Mouse (Mus musculus) gonadal fat pad, adult 2 months (tissue): Measurements from ENCODE around the gene Tspan31. TPM values are rescaled to one million over a fixed set of nuclear protein-coding genes. Genes with fewer than 3 reads are reported as not detected.
"Not testable (repeated sequence)": the region's sequence is repeated elsewhere in the genome, so short reads cannot be mapped to it uniquely, and the experiment has no call there.

ENCODE experiments used
- DNase-seq: peaks from one replicate; pipeline ENCODE4 v3.0.0-alpha.2; 2012; ENCODE audit warnings: low read depth
- polyA plus RNA-seq: library from polyadenylated mRNA; depleted of rRNA; stranded (reverse); fragments of >200 nt; gene quantifications from 2 replicates; pipeline ENCODE4 v1.2.3, GENCODE M21; 2012

The Tspan31 gene
- polyA plus RNA-seq, 1 experiment, result 128 TPM

DNA sequence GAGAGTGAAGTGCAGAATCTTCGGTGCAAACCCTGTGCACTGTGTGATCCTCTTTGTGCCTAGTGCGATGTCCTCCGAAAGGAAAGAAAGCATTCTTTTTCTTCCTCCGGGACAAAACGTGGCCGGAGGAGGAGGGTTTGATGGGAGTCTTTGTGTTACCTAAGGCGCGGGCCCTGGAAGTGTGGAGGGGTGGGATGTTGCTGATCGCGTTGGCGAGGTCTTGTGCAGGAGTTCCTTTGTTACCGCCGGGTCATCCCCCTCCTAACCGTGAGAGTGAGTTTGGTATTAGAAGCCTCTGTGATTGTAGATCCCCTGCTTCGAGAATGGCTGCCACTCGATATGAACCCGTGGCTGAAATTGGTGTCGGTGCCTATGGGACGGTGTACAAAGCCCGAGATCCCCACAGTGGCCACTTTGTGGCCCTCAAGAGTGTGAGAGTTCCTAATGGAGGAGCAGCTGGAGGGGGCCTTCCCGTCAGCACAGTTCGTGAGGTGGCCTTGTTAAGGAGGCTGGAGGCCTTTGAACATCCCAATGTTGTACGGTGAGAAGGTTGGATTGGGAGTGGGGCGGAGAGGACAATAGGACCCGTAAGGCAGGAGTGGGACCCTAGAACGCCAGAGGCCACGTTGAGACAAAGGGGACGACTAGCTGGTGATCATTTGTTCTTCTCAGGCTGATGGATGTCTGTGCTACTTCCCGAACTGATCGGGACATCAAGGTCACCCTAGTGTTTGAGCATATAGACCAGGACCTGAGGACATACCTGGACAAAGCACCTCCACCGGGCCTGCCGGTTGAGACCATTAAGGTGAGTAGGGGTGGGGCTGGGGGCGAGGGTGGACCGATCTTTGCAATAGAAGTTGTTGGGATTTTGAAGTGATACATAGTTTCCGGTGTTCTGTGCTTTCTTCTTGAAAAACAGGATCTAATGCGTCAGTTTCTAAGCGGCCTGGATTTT lies 5.9 kb downstream of the Tspan31 start:
- no peak for DNase-seq

DNA sequence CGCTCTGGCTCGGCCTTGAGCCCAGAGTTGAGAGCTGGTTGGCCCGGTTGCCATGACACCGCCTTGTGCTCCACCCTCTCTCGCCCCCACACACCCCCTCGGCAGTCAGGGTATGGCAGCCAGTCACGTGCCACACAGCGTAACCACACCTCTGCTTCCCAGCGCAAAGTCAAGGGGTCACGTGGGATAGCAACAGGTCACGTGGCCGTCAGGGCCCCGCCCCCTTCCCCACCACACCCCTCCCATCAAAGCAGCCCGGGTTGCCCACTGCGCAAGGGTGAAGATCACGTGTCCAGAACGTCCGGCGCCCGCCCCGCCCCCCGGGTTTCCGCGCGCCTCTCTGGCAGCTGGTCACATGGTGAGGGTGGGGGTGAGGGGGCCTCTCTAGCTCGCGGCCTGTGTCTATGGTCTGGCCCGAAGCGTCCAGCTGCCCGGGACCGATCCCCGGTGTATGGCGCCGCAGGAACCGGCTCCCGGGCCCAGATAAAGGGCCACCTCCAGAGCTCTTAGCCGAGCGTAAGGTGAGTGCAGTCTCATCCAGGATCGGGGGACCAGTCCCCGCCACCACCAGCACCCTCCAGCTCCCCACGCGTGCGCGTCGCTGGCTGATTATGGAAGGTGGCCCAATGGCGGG lies 6.7 kb downstream of the Tspan31 start, which contains the start of gene Cdk4:
Gene Cdk4 (plus strand): TSS at position 296 of the 634 bp plus-strand sequence.
- peak; percentile 70 for DNase-seq

DNA sequence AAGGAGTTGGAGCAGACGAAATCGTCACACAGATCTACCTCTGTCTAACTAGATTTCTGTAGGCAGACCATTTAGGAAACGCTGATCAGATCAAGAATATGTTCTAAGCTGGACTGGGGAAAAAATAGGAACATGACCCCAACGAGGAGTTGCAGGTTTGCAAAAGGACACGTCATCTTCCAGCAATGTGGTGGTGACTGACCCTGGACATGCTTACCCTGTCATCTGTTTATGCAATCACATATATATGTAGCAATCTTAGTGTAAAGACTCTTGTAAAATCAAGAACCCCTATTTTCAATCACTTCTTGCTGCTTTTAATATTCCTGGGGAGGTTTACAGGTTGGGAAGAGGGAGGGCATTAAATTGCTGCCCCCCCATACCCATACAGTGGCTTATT lies 7.6 kb downstream of the Tspan31 start:
- DNase-seq, result no peak

DNA sequence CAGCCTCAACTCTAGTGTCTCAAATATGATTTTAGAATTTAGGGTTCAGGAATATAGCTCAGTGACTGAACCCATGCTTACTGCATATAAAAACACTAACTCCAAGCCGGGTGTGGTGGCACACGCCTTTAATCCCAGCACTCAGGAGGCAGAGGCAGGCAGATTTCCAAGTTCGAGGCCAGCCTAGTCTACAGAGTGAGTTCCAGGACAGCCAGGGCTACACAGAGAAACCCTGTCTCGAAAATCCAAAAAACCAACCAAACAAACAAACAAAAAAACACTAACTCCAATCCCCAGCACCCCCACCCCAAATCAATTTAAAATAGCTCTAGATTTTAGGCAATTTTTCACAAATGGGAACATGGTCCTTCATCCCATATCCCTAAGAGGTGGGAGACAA lies 8.0 kb downstream of the Tspan31 start:
- not testable (repeated sequence) for DNase-seq

DNA sequence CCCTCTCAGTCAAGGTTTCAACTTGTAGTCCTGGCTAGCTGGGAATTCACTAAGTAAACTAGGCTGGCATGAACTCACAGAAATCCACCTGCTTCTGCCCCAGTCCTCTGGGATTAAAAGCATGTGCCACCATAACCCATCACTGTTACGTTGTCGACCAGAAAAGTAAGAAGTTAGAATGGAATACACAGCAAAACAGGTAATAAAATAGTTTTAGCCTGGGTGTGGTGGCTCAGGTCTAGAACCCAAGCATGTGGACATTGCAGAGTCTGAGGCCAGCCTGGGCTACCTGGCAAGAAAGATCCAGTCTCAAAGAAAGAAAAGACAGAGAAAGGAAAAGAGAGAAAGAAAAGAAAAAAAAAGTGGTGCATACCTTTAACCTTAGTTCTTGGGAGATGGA lies 8.6 kb downstream of the Tspan31 start:
- no peak for DNase-seq

DNA sequence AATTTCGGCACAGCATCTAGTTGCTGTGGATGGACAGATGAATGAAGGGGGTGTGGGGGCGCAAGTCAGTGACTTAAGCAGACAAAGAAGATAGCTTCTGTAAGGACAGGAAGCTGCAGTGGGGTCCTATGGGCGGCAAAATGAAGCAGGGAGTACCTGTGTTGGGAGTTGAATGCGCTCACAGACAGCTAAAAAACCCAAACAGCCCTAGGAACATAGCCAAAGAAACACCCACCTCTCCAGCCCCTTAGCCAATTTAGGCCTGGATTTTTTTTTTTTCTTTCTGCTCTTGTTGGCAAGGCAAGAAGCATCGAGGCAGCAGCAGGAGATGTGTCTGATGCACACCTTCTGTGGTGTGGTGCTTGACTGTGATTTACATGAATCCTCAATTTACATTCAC lies 9.0 kb downstream of the Tspan31 start:
- no peak for DNase-seq

DNA sequence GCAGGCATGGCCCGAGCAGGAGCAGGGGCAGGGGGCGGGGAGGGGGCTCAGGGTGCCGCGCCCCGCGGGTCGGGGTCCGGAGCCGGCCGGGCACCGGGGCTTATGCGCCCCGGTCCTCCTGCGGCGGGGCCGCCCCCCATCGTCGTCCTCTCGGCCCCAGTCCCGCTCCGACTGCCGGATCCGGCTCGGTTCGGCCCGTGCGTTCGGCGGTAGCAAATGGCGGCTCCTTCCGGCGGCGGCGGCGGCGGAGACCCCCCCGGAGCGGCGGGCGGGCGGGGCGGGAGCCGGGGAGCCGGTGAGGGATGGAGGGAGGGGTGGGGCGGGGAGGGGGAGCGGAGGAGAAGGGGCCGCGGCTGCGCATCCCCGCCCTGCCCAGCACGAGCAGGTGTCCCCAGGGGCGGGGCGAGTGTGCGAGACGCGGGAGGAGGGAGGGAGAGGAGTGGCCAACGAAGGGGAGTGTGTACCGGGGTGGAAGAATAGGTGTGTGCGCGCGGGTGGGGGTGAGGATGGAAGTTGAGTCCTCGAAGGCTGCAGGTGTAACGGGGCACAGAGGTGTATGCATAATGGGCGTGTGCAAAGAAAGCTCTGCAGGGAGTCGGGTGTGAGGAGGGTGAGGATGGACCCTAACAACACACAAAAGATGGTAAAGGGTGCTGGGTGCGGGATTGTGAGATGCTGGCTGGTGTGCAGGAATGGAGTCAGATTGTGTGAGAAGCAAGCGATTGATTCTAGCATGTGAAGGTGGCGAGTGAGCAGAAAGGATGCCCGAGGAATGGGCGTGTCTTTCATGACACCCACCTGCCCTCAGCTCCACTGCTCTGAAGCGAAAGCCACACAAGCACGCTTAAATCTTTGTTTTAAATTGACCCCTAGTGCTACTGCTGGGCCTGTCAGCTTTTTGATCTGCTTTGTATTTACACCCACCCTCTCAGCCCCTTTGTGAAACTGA lies 9.8 kb downstream of the Tspan31 start, which contains the start of gene March9:
Gene March9 (minus strand): TSS at position 217 of the 949 bp plus-strand sequence.
- no peak for DNase-seq

DNA sequence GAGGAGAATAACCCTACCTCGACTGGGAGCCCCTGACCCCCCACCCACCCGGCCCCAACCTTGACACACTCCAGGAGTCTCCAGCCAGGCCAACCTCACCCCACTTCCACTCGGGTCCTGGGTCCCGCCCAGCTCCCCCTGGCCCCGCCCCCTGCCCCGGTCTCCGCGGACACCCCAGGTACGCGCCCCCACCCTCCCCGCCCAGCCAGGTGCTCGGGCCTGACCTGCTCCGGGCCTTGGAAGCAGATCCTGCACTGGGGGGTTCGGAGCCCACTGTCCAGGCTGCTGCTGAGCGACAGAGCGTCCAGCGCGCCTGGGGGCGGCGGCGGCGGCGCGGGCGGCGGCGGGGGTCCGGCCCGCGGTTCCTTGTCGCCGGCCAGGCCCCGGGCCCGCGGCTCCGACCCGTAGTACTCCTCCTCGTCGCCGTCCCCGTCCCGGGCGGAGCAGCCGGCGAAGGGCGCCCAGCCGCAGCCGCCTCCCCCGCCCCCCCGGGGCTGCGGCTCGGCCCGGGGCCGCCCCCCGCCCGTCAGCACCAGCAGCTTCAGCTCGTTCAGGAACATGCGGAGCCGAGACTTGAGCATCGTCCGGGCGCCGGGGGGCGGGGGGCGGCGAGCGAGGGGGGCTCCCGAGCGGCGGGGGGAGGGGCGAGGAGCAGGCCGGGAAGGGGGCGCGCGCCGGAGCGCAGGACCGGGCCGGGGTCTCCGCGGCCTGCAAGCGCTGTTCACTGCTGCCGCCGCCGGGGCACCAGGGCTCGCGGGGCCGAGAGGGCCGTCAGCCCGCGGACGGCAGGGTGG lies 10.7 kb downstream of the Tspan31 start:
- DNase-seq, result no peak

DNA sequence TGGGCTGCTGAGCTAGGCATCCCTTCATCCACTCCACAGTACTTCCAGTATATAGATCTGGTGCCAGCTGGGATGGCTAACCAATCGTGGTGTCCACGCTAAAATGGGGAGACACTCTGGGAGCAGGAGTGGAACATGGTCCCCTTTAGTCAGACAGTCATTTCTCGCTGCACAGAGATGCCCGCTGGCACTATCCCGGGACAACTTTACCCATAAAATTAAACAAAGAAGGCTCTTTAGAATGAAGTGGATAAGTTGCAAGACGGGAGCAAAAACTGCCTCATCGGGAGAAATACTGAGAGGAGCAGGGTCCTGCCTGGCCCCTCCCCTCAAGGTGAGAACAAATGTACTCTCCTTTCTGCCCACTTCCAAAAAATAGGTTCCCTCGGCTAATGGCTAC lies 11.4 kb downstream of the Tspan31 start:
- no peak for DNase-seq

DNA sequence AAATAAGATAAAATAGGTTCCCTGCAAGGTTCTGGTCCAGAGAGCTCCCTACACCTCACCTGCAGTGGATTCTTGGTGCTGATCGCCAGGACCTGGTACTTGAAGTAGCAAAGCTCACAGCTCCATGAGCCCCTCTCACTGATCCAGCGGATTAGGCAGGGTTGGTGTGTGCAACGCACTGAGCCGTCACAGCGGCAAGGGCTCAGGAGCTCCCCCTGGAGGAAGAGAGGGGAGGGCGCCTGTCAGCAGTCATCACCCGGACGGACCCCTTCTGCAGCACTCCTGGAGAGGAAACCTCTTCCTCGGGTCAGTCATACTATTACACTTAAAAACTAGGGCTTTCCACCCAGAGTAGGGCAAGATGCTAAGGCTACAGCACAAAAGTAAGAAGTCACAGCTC lies 11.9 kb downstream of the Tspan31 start:
- DNase-seq, result no peak

DNA sequence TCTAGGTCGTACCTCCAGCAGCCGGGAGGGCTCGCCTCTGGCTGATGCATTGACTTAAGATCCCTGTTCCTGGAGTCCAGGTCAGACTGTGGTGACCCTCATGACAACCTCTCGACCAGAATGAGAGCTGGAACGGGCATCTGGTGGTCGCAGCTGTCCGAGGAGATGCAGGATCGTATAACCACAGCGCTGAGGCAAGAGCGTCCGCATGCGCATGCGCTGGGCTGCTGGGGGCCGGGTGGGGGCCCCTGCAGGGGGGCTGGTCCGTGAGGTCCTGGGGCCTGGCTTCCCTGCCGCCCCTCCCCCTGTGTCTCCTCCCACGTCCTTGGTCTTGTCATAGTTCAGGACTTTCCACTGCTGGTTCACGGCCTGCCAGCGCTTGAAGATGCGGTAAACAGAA lies 13.6 kb downstream of the Tspan31 start:
- no peak for DNase-seq

DNA sequence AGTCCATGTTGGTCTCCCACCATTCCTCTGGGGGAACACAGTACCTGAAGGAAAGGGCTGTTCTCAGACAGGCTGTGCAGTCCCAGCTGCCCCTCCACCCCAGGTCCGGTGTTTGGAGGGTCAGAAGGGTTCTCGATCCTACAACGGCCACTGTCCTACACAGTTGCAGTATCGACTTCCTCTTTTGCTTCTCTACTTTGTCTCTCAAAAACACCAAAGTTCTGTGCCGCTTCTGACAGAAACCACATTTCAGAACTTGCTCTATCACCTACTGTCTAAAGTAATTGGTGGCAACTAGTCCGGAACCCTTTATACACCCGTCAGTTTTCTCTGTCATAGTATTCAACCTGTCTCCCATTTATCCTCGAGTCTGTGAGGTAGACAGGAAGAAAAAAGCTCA lies 14.7 kb downstream of the Tspan31 start:
- no peak for DNase-seq

DNA sequence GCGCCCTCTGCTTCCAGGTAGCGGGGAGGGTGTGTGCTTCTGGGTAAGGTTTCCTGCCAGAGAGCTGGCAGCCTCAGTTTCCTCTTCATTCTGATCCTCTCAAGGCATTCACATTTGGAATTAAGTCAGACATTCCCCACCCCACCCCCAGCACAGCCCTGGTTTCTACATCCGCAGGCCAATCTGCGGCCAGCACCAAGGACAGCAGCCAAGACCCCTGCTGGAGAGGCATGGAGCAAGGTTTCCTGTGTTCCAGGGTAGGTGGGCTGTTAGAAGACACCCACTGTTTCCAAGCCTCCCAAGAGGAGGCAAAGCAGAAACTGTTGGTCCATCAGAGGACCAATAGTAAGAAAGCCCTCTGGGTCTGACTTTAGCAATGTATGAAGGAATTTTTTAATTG lies 15.4 kb downstream of the Tspan31 start:
- DNase-seq, result no peak

DNA sequence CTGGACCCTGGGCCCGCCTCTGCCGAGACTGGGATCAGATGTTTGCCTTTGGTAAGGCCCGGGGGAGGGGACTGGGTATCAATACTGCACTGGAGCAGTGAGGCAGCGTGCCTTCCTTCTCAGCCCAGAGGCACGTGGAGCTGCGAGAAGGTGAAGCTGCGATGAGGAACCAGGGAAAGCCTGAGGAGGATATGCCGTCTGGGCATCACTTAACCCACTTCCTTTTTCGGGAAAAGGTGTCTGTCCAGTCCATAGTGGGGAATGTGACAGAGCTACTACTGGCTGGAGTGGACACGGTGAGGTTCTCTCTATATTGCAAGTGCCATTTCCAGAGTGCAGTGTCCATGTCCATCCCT lies 20.0 kb downstream of the Tspan31 start:
- no peak for DNase-seq

DNA sequence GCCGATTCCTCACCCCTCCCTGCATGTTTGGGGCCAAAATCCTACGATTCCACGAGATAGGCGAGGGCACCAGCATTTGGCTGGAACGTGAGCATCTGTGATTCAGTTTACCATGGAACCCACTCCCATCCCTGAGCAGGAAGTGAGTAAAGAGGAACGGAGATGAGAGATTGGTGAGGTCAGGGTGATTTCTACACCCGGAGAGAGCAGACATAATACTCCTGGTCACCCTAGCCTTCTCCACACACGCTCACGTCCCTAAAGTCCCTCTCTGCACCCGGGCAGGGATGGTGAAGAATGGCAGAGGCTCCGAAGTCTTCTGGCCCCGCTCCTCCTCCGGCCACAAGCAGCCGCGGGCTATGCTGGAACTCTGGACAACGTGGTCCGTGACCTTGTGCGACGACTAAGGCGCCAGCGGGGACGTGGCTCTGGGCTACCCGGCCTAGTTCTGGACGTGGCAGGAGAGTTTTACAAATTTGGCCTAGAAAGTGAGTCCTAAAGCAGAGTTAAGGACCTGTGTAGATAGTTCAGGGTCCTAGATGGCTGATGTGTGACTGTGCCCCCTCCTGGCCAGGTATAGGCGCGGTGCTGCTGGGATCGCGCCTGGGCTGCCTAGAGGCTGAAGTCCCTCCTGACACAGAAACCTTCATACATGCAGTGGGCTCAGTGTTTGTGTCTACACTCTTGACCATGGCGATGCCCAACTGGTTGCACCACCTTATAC lies 20.5 kb downstream of the Tspan31 start:
- DNase-seq, result no peak

DNA sequence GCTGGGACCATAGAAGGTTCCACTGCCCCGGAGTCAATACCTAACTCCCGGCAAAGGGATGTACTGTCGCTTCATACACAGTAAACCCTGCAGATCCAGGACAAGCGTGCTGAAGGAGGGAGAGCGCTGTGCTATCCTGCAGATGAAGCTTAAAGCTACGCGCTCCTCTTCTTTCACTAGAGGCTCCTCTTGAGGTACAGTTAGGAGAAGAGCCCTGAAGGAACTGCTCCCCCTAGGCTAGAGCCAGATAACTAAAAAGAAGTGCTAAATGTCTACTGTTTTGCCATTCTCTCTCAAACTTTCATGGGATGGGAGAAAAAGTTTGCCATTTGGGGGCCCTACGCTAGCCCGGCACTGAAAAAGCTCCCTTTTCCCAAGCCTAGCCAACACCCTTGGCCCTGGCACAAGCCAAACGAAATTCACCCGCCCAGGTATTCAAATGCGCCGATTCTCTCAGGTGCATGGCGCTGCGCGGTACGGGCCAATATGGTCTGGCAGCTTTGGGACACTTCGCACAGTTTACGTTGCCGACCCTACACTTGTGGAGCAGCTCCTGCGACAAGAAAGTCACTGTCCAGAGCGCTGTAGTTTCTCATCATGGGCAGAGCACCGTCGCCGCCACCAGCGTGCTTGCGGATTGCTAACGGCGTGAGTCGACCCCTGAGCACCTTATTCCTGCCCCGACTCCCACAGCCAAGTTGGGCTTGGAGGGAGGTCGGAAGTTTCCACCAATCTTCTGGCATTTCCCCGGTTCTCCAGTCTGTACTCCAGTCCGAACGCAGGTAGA lies 21.3 kb downstream of the Tspan31 start:
- no peak for DNase-seq

DNA sequence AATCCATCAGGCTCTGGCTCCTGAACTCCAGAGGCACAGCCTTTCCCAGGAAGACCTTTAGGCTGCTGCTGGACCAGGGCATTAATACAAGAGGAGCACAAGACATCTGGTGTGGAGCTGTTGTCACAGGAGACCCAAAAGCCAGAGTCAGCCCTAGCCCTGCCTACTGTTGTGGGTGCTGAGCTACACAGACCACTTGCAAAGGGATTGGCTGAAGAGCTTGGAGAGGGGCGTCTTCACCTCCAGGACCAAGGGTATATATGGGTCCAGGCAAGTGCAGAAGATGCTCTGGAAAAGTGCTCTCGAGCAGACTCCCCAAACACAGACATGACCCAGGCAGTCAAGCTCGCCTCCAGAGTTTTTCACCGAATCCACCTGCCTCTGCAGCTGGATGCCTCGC lies 22.1 kb downstream of the Tspan31 start, which contains the start of gene Cyp27b1:
Gene Cyp27b1 (plus strand): TSS at position 297 of the 400 bp plus-strand sequence.
- no peak for DNase-seq

DNA sequence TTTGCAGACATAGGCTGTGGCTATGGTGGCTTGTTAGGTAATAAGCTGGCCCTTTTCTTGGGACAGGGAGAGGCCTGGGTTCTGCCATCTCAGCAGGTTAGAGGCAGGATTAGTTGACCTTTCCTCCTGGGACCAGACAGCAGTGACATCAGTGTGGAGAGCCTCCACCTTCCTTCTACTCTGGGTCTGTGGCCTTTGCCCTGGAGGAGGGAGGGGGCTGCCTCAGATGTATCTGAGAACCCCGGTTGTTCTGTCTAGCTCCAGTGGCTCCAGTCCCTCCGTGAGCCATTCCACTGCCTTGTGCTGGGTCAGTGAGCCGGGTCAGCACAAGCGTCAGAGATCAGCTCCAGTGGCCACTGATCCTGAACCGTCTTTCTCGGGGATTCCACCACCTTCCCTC lies 26.9 kb downstream of the Tspan31 start:
- DNase-seq, result no peak

DNA sequence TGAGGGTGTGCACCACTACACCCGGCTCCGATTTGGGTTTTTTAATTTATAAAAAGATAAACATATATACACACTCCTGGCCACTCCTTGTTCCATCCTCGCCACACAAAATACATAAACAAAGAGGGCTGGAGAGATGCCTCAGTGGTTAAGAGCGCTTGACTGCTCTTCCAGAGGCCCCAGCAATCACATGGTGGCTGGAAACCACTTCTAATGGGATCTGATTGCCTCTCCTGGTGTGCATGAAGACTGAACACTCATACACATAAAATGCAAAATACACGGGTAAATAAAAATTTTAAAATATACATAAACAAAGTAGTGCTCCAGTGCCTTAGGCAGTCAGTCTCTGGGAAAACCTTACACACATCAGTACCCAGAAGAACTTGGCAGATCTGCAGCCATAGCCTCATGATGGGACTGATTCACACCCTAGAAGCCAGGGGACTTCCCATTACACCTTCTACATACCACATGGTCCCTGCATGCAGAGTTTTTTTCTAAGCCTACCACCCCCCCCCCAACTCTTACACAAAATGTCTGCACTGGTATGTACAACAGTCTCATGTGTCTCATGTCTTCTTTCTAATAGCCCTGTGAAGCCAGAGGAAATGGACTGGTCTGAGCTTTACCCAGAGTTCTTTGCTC lies 27.5 kb downstream of the Tspan31 start:
- DNase-seq, result no peak
